Mouse (Mus musculus) MEL (cell line): ENCODE measurements at regions not wholly inside any gene's neighbourhood (a gene's known extent, or its start where the extent isn't known, plus 50 kb on each side); places are given as distances from the start of the nearest gene placed in this dataset.

Source experiments
- BHLHE40 ChIP-seq: IDR thresholded peaks from 2 replicates; pipeline ENCODE4 v1.6.1; 2012; ENCODE audit warnings: low read depth, mild to moderate bottlenecking, inconsistent platforms, low read length, improper control_type of control experiment, borderline replicate concordance
- CTCF ChIP-seq, 3 experiments: IDR thresholded peaks in 2 of 3; conservative IDR thresholded peaks in 1 of 3; 2 replicates each; pipeline ENCODE4 v1.5.1; 2011 to 2012; ENCODE audit warnings: low read length in 3 of 3, low read depth in 2 of 3, mild to moderate bottlenecking in 2 of 3, improper control_type of control experiment in 1 of 3, inconsistent platforms in 1 of 3, mixed read lengths in 1 of 3, moderate library complexity in 1 of 3; ENCODE audit not compliant: control insufficient read depth in 1 of 3, insufficient read depth in 1 of 3, poor library complexity in 1 of 3, severe bottlenecking in 1 of 3
- ELF1 ChIP-seq: IDR thresholded peaks from 2 replicates; pipeline ENCODE4 v1.6.1; 2014; ENCODE audit warnings: low read depth, mild to moderate bottlenecking, inconsistent platforms, low read length, improper control_type of control experiment, moderate library complexity
- EP300 ChIP-seq, 2 experiments: IDR thresholded peaks; 2 replicates each; pipeline ENCODE4 v1.6.1; 2011; ENCODE audit warnings: improper control_type of control experiment in 2 of 2, low read length in 2 of 2, low read depth in 1 of 2, mild to moderate bottlenecking in 1 of 2
- GATA1 ChIP-seq: IDR thresholded peaks from 2 replicates; pipeline ENCODE4 v1.6.1; 2011; ENCODE audit warnings: low read depth, low read length, improper control_type of control experiment
- POLR2A ChIP-seq, 2 experiments: IDR thresholded peaks; 2 replicates each; pipeline ENCODE4 v1.6.1; 2011 to 2012; ENCODE audit warnings: low read length in 2 of 2, mild to moderate bottlenecking in 2 of 2, control low read depth in 1 of 2, improper control_type of control experiment in 1 of 2, low read depth in 1 of 2, moderate library complexity in 1 of 2; ENCODE audit not compliant: control insufficient read depth in 1 of 2, insufficient read depth in 1 of 2, poor library complexity in 1 of 2
- POLR2AphosphoS5 ChIP-seq: IDR thresholded peaks from 2 replicates; pipeline ENCODE4 v1.6.1; 2012; ENCODE audit warnings: low read depth, borderline replicate concordance, mild to moderate bottlenecking, inconsistent platforms, low read length, moderate library complexity, mixed read lengths

- no peak for TF ChIP-seq CTCF (IDR thresholded peaks at IDR 0.05 in 2 of 3, conservative IDR thresholded peaks at IDR 0.05 in 1 of 3; ENCODE audit: control insufficient read depth in 1 of 3, insufficient read depth in 1 of 3, low read depth in 2 of 3, low read length in 3 of 3, poor library complexity in 1 of 3, severe bottlenecking in 1 of 3)
- no peak for TF ChIP-seq POLR2A (IDR thresholded peaks at IDR 0.05; ENCODE audit: control insufficient read depth in 1 of 2, insufficient read depth in 1 of 2, low read depth in 1 of 2, low read length in 2 of 2, poor library complexity in 1 of 2)
- TF ChIP-seq POLR2AphosphoS5 = no peak
- TF ChIP-seq EP300 (IDR thresholded peaks at IDR 0.05; ENCODE audit: low read depth in 1 of 2, low read length in 2 of 2) = no peak
- TF ChIP-seq GATA1 = no peak
- TF ChIP-seq BHLHE40 = no peak
- no peak for TF ChIP-seq ELF1
Observed at GRCm38 (mm10) chr10:25776697-25777096, 240.6 kb upstream of the Smlr1 start.
